Mouse (Mus musculus): ENCODE measurements around the gene Cacna1s.

The Cacna1s gene

DNA sequence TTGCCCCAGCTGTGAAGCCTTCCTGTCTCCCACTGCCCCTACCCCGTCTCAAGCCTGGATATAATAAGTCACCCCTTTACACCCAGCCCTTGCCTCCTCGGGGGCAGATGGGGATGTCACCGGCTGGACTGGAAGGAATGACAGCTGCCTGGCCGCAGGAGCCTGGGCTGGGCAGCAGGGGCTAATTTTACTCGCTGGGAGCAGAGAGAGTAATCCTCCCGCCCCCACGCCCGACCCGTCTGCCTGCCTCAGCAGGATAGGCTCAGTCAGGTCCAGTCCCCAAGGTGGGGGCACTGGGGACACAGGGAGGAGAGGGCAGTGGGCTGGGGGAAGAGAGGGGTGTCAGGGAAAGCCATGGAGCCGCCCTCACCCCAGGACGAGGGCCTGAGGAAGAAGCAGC lies at the start of gene Cacna1s:
Gene Cacna1s (plus strand): TSS at position 204 of the 400 bp plus-strand sequence.
- peak; percentile 18 to 37 for DNase-seq

DNA sequence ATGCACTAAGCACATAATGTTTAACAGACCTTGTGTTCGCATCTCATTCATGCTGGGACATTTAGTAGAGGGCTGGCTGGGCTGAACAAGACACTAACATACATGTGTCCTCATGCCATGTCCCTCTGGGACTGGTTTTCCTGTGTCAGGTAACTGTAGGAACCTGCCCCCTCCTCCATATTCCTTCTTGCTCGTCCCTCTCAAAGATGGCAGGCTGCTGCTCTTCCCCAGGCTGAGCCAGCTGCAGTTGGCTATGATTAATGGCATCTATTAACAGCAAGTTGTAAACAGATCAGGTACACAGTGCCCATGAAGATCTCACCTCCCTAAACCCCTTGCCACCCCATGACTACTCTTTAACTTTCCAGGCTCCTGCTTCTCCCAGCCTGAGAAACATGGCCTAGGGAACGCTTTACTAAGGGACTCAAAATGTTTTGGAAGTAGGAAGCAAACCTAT lies 46.2 kb upstream of the Cacna1s start, which contains the start of gene Igfn1:
Gene Igfn1 (minus strand): TSS at position 51 of the 457 bp plus-strand sequence.
- no peak for DNase-seq

DNA sequence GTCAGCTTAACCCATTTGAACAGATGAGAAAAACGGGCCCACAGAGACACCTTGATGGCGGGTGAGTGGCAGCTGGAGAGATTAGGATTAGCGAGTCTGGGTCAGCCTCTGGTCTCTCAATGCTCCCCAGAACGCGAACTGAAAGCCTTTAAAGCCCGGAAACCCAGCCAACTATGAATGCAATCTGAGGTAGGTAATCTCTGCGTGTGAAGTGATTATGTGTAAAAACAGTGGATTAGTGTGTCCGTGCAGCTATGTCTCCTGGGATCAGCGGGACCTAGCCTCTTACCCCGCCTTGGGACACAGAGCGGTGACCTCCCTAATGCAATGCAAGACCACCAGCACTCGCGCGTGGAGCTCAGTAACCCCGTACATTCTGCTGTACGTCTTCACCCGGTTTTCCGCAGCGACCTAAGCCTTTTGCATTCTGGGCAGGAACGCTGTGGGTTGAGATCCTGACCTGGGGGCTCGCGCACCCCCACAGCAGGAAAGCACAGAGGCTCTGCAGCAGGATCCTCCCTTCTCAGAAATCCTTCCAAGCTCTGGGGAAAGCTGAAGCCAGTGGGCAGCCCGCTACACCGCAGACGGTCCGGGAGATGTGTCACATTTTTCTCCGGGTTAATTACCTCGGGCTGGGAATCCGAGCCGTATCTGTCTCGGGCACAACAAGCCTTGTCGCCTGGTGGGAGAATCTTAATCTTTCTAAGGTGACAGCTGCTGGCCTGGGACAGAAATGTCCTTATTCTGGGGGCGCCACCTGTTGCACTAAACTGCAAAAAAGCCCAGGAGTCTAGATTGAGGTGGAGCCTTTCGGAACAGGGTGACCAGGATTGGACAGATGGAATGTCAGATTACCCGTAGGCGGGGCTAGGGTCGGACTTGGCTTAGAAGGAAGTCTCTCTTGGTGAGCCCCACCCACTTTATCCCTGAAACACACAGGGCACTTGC lies 45.1 kb upstream of the Cacna1s start, which contains the start of gene Tmem9:
Gene Tmem9 (plus strand): TSS at position 940 of the 948 bp plus-strand sequence.
- DNase-seq, result peak; percentile 85 to 89

DNA sequence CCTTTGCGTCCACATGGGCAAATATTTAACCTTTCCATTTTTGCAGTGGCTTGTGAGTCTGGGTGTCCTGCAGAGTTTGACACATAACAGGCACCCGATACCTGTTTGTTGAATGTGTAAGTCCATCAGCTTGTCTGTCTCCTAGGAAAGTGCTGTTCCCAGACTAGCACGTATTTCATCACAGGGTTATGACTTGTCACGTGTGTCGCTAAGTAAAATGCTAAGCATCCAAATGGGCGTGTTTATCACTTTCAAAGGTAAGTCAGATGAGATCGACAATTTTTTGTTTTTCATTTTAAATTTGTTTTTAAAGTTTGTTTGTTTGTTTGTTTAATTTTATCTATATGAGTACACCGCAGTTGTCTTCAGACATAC lies 44.4 kb upstream of the Cacna1s start:
- no peak for DNase-seq

DNA sequence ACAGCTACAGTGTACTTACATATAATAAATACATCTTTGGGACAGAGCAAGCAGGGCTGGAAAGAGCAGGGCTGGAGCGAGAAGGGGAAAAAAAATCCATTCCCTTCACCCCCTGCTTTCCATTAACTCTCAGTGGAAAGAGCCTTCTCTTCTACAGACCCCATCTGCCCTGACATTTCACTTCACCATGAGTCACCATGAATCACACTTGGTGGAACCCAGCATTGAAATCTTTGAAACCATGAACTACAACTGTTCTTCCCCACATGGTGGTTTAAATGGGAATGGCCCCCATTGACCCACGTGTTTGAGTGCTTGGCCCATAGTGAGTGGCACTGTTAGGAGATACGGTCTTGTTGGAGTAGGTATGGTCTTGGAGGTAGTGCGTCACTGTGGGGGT lies 42.3 kb upstream of the Cacna1s start:
- no peak for DNase-seq

DNA sequence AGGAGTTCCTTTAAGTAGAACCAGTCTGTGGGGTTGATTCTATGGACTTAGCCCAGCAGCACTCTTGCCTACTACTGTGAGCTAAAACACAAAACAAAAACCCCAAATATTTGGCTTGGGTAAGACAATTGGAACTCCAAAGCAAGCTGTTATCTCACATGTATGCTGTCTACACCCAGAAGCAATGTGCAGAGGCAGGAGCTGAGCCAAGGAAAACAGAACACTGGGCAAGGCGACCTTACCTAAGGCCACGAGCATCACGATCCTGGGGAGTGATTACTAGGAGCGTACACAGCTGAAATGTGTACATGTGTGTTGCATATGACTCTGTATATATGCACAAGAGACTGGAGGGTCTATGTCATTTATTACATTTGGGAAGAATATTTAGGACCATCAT lies 39.0 kb upstream of the Cacna1s start:
- DNase-seq, result no peak

DNA sequence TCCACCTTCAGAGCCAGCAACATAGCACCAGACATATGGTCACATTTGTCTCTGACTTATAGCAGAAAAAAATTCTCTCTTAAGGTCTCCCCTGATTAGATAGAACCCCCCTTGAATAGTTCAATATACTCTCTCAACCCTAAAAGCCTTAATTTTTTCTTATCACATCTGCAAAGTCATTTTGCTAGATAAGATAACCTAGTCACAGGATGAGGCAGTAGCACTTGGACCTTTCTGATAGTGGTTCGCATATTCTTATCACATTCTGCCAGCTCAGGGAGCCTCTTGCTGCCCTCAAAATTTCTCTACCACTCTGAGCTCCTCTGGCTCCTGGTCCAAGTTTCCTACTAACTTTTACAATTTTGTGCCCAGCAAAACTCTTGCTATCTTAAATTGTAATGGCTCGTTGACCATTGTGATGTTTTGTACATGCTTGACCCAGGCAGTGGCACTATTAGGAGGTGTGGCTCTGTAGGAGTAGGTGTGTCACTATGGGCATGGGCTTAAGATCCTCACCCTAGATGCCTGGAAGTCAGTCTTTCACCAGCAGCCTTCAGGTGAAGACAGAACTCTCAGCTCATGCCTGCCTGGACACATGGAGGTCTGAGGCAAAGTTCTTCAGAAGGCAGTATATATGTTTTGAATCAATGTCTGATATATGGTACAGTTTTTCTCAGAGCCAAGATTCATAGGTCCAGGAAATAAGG lies 37.6 kb upstream of the Cacna1s start:
- no peak for DNase-seq

DNA sequence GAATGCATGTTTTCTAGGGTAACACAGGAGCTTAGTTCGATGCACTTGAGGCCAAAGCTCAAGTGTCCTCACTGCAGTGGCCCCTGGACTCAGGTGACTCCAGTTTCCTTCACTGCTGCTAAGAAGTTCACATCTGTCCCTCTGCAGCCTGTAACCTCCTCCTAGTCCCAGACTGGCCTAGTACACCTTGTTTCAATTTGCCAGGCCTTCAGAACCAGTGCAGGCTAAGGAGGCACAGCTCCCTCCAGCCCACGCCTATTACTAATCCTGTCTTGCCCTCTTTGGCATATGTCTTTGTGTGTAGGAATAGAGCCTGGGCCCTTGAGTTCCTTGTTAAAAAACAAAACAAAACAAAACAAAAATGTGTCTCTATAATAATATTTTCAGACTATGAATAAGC lies 35.2 kb upstream of the Cacna1s start:
- DNase-seq, result no peak

DNA sequence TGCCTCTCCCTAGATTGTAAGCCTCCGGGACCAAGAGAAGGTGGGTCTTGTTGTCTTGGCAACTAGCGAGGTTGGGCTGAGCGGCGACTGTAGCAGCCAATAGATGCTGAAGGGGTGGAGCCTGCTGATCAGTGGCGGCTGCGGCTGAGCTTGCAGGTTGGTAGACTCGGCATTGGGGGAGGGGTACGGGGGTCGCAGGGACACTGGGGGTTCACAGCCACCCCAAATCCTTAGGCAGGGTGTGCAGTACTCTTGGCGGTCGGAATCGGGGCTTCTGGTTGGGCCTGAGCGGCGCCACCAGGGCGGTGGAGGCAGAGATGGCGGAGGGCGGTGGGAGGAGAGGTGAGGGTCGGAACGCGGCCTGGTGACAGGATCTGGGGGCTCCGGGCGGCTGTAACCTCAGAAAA lies 34.6 kb upstream of the Cacna1s start:
- DNase-seq, result peak; percentile 92 to 95

DNA sequence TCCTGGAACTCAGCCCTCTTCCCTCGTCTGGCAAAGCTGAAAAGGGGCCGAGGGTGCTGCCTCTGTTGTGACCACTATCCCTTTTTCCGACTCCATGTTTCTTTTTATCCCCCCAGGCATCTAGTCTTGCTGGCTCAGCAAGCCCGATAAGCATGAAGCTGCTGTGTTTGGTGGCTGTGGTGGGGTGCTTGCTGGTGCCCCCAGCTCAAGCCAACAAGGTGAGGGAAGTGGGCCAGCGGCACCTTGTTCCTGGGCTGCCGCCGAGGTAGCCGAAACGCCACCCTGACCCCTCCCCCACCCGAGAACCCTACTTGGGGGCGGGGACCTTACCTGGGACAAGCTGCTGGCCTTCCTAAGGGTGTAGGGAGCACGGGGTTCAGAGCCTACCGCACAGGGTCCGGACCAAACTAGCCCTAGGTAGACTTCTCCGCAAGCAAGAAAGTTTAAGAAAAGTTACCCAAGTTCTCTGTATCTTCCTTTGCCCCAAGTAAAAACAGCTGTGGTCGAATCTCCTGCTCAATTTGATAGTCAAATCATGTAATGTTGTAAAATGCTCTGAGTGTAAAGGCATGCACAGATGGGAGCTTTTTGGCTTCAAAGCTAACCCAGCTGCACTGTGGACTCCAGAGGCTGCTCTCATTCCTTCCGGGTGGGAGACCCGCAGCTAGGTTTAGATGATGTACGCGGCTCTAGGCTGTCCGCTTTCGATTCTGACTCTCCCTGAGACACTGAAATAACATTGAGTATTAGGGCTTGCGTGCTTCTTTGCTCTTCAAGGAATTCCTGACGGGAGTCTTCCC lies 34.0 kb upstream of the Cacna1s start:
- DNase-seq, result peak; percentile 56 to 72

DNA sequence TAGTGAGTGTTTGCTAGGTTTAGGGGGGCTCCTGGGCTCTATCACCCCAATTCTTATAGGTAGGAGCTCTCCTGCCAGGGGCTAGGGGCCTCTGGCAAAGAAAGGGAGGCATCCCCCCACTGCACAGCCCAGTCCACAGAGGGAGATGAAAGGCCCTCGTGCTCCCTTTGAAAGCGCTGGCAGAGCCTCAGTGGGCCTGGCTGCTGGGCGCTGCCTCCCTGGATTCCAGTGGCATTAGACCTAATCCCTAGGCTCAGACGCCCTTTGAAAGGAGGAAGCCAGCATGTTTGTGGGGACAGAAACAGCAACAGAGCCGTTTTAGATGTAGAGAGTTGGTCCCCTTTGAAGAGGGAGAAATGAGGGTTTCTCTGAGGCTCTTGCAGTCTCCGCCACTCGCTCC lies 22.3 kb upstream of the Cacna1s start:
- no peak for DNase-seq

DNA sequence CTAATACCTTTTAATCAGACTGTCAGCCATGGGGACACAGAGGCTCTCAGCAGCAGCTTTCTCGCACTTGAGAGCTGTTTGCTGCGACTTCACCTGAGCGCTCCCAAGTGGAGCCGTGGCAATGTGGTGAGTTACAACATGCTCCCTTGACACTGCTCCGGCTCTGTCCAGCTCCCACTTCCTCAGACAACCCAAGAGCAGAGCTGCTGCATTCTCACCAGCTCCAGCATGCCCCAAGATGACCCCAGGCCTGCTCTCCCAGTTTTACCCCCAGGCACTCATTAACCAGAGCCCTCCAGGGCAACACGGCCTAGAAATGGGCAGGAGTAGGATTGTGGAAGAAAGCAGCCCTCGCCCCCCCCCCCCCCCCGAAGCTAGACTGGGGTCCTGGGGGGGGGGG lies 20.9 kb upstream of the Cacna1s start:
- DNase-seq, result peak in 1 of 2 experiments; percentile 44

DNA sequence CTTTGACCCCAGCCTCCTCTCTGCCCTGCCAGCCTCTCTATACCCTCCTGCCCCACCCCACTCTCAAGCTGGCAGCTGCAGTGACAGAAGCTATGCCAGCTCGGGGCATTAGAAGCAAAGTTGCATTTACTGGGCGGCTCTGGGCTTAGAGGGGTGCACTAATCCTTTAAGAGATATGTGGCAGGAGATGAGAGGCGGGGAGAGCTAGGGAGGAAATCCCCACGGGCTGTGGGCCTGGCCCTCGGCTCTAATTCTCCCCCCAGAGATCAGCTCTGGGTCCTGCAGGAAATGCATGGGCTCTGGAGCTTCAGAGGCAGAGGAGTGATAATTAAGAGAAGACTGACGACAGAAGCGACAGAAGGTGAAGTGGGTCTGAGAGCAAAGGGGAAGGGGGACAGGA lies 19.6 kb upstream of the Cacna1s start:
- no peak for DNase-seq

DNA sequence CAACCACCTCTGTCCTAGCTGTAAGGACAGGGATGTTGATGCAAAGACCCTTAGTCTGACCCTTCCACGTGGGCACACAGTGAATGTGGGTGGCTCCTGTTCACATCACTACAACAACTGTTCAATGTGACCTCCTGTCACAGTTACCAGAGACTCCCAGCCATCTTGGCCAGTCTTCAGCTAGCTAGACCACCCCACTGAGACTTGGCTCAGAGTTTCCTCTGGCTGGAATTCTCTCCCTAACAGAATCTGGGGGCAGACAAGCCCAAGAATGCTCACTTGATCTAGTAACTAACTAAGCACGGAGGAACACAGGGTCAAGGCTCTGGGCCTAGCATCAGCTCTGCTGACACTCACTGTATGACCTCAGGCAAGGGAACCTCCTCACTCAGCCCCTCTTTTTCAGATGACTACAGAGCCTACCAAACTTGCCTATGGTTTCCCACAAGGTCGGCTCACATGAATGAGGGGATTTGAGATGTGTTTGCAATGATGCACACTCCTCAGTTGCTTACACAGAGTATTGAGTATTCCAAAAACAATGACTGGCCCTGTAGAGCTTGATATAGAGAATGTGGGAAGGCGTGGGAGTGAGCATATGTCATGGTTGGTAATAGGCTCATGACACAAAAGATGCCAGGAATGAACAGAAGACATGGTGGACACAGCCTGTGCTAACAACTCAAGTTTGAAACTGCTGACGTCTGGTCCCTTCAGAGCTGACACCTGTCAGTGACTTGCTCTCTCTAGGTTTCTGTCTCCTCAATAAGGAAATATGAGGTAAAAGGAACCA lies 13.6 kb upstream of the Cacna1s start:
- DNase-seq, result no peak

DNA sequence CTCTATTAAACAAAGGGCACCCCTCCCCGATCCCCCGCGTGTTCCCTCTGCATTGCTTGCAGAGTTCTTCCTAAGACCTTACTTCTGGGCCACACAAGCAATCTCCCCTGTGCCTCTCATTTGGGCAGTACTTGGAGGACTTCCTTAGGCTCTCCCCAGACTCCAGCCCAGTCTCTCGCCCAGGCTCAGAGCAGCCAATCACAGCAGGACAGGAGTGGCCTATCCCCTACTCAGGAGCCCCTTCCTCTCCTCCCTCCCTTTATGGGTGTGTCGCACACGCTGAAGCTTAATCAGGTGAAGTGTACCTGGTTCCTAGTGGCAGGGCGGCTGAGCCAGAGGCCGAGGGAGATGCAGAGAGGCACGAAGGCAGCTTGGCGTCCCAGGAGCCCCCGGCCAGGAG lies 12.1 kb upstream of the Cacna1s start:
- DNase-seq, result no peak

DNA sequence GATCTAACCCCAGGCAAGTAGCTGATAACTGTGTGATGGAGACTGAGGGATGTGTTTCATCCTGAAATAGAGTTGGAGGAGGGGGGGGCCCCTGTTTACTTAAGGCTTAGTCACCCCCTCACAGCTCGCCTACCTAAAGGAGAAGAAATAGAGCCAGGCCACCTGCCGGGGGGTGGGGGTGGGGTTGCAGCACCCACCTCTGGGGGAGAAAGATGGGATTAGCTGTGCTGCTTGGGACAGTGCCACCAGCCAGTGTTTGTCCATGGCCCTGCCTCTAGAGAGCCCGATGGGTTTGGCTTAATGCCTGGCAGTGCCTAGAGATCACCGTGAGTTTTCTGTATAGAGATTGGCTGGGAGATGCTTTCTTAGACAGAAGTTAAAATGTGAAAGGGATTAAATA lies 11.7 kb upstream of the Cacna1s start:
- DNase-seq, result no peak

DNA sequence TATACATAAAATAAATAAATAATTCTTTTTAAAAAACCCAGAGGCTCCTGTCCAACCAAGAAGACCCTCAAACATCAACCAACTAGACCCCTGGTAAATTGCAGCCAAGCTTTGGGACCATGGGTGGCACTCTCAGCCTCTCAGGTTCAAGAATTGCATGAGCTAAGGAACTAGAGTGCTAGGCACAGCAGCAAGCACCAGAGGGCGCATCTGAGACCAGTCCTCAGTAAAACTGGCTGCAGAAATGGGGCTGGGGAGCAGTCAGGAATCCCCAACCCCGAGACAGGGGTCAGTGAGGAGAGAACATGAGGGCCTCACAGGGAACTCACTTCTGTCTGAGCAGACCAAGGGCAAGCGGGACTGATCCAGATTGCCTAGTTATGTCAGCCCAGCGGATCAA lies 6.8 kb upstream of the Cacna1s start:
- DNase-seq, result peak; percentile 77 to 79

DNA sequence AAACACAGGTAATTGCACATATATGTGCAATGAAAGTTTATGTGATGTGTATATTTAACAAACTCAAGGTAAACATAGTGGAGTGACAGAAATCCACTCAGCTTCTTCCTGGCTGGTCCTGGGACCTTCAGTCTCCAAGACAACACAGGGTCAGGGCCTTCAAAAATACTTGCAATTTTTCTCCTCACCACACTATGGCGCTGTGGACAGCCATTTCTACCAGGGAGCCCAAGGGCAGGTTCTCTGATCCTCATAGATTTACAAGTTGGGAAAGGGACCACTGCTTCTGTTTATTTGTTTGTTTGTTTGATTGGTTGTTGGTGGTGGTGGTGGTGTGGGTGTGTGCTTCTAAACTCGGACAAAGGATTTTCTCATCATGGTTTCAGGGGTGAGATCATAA lies 5.1 kb upstream of the Cacna1s start:
- DNase-seq, result peak; percentile 15 to 28

DNA sequence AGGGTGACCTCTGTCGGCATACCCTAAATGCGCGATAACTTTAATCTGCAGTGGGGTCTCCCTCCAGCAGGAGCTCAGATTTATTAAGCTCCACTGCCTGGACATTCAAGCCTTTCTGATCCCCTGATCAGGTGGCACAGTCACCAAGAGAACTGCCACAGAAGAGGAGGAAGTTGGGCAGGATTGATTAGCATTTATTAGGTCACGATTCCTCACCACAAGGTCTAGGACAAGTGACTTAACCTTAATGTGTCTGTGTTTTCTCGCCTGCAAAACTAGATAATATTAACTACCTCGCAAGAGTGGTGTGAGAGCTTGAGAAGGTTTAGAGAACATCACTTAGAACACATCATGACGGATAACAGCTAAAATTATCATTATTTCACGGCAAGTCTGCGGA lies 4.7 kb upstream of the Cacna1s start:
- no peak for DNase-seq

DNA sequence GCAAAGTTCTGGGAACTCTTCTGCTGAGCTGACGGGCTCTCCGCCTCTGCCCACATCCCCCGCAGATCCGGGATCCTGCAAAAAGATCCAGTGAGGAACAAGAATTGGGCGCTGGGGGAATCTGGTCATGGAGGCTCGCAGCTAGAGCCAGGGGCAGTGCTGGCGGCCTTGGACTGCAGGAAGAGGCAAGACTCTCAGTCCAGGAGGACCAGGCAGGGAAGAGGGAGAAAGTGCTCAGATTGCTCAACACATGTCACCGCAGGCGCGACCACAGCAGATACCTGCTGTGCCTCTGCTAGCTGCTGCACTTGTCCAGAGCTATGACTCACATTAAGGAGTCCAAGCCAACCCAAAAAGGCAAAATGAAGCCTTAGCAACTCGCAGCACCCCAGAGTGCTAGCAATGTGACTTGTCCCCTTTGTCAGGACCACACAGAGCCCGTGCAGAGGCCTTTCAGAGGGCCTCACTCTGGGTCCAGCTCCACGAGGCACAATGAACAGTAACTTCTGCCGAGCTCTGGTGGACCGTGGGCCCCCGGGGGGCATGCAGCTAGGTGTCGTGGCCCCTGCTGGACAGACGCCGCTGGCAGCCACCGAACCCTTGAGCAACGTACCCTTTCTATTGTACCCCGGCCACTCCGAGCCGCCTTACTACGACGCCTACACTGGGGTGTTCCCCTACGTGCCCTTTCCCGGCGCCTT lies 2.1 kb upstream of the Cacna1s start, which contains the start of gene Ascl5:
Gene Ascl5 (plus strand): TSS at position 493 of the 701 bp plus-strand sequence.
- no peak for DNase-seq

DNA sequence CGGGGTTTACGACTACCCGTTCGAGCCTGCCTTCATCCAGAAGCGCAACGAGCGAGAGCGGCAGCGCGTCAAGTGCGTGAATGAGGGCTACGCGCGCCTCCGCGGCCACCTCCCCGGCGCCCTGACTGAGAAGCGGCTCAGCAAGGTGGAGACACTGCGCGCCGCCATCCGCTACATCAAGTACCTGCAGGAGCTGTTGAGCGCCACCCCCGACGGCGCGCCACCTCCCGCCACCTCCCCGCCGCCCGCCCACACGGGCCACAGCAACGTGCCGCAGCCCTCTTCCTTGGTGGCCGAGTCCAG lies 1.6 kb upstream of the Cacna1s start:
- DNase-seq, result peak; percentile 23 to 43

DNA sequence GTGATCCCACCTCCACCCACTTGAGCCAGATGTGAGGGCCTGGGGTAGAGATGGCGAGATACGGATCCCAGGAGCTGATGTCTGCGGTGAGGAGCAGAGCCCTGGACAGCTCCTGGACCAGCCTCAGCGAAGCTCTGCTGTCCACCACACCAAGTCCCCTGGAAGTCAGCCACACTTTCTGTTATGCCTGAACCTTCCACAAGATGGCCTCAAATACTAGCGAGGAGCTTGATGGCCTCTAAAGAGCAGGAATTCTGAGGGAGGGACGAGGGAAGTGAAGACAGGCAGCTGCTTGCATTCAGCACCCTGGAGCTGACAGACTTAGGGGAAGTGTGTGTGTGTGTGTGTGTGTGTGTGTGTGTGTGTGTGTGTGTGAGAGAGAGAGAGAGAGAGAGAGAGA lies 1.1 kb upstream of the Cacna1s start:
- peak; percentile 79 to 86 for DNase-seq

All from kidney, postnatal 4 days (tissue).